Mouse (Mus musculus) monocyte, adult 5-6 weeks (primary cell): Measurements from ENCODE around the gene Grwd1. TPM values are rescaled to one million over a fixed set of nuclear protein-coding genes. Genes with fewer than 3 reads are reported as not detected.

Experiments used
- ATAC-seq: fragments of 153-309, 156-312 bp; replicated peaks from 2 replicates; pipeline ENCODE4 v1.8.0; 2017; ENCODE audit warnings: mild to moderate bottlenecking; ENCODE audit not compliant: low TSS enrichment, insufficient number of reproducible peaks, severe bottlenecking, poor library complexity, low FRiP score
- total RNA-seq: library from RNA; stranded (forward); fragments of 200-1000, 200-491, 200-594 nt; gene quantifications from 3 replicates; pipeline ENCODE4 v1.2.3, GENCODE M21; 2017

Grwd1 gene
- total RNA-seq, 1 experiment from 2014 or later = 6.7 TPM

DNA sequence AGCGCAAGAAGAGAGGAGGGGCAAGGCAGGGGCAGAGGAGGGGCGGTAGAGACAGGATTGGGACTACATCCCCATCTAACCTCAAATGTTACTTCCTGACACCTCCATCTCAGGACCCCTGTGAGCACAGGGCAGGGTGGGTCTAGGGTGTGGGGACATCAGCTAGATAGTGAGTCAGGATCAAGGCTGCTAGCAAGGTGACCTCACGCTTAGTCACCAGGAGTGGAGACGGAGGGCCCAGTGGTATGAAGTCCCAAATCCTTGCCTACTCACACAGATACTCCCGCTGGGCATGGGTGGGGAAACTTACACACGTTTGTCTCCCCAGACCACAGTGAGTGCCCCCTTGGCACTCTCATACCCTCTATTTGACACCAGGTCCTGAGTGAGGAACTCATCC lies 28.2 kb downstream of the Grwd1 start:
- ATAC-seq = no peak

DNA sequence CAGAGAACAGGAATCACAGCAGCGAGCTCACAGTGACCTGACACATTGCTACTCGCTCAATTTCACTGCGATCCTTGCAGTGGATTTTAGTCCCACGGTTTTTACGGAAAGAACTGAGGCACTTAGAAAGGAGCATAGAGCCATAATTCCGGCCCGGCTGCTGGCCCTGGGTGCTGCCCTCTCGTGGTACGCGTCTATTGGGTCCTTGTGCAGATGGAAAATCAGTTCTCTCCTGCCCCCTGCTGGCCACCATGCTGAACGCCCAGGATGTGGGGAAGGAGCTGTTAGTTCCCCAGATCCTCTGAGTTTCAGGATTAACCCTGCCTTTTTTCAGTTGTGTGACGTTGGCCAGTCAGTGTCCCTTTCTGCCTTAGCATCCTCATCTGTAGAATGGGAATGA lies 29.4 kb downstream of the Grwd1 start:
- ATAC-seq = peak; percentile 91

DNA sequence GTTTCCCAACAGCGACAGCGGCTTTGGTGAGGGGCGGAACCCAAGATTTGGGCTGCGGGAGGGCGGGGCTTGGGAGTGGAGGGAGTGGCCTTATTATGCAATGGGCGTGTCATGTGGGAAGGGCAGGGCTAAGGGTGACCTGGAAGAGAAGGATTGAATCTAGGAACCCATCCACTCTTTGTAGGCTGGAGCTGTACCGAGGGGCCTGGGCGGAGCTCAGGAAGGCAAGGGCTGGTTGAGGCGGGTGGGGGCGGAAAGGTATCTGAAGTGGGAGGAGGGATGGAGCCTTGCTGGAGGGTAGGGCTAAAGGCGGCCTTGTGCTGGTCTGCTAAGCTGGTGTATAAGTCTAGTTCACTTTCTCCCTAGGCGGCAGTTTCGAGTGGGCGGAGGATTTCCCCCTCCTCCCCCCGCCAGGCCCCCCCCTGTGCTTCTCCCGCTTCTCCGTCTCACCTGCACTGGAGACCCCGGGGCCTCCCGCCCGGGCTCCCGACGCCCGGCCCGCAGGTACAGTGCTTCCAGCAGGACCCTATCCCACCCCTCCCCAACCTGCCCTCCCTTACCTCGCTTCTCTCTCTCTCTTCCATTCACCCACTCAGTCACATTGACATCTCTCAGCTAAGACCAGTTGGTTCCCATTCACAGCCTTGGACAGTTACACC lies 30.1 kb downstream of the Grwd1 start:
- ATAC-seq = peak; percentile 37

GRCm38 (mm10) chr7:45800001-45800400 lies 30.7 kb downstream of the Grwd1 start:
- ATAC-seq = no peak

DNA sequence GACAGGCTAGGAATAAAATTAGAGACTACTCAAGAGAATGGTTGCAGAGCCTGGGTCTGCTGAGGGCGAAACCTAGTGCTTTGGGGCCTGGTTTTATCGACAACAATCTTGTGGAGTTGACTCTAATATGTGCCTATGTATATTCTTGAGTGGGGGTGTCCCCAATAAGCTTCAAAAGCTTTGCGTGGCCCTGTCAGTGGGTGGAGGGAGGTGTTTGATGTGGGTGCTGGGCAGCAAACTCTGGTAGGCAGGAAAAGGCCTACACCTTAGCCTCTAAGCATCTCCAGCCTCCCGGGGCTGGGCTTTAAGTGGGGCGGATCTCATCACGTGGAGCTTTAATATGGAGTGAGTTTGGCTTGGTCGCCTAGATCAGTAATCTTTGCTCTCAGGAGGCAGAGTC lies 31.8 kb downstream of the Grwd1 start:
- no peak for ATAC-seq

DNA sequence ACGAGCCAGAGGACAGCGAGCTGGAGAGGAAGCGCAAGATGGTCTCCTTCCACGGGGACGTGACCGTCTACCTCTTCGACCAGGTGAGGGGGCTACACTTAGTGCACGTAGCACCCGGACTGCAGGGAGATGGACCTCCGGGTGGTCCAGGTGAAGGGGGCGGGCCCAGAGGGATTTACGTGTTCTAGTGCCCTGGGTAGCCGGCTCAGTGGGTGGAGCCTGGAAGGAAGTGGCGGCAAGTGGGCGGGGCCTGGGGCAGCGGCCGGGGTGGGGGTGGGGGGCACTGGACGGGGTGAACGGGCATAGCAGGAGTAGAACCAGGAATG lies 32.3 kb downstream of the Grwd1 start:
- ATAC-seq = no peak

GRCm38 (mm10) chr7:45797661-45798510 lies 32.9 kb downstream of the Grwd1 start:
- no peak for ATAC-seq

DNA sequence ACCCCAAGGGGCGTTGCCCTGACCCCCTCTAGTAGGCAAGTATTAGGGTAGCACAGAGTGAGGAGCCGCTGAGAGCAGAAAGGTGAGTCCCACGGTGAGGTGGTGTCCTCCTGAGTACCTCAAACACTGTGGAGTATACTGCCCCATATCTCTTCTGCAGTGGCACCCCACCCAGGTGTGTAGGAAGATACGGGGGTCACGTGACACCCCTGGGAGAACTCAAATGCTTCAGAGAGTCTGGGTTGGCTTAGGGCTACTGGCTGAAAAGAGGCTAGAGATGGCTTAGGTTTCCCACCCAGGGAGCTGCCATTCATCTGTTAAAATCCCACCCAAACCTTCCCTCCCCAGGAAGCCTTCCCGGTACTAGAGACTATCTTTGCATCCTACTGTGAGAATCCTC lies 33.8 kb downstream of the Grwd1 start:
- ATAC-seq = no peak

GRCm38 (mm10) chr7:45794971-45795370 lies 35.8 kb downstream of the Grwd1 start:
- no peak for ATAC-seq

- ATAC-seq = no peak
Observed at GRCm38 (mm10) chr7:45793969-45794585, 36.7 kb downstream of the Grwd1 start.

DNA sequence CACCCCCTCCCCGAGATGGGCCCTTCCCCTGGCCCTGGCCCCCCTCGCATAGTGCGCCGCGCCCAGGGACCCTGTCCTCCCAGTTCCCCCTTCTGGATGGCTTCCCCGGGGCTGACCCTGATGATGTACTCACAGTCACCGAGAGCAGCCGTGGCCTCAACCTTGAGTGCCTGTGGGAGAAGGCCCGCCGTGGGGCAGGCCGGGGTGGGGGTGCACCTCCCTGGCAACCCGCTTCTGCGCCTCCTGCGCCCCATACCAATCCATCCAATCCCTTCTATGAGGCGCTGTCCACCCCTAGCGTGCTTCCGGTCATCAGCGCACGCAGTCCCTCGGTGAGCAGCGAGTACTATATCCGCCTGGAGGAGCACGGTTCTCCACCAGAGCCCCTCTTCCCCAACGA lies 37.5 kb downstream of the Grwd1 start:
- no peak for ATAC-seq

- no peak for ATAC-seq
Observed at GRCm38 (mm10) chr7:45791756-45792490, 38.8 kb downstream of the Grwd1 start.

DNA sequence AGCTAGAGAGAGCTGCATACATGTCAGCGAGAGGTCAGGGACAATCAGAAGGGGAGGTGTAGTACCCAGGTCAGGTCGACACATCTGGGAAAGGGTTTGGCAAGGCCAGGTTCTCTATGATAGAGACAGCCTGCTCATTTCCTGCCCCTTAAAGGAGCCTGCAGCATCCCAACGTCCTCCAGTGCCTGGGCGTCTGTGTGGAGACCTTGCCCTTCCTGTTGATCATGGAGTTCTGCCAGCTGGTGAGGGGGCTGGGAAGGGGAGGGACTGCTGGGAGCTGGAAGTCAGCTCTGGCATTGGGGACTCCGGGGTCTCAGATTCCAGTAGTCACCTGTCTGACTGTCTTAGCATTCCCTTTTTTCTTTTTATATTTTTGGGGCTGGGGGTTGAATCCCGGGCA lies 40.0 kb downstream of the Grwd1 start:
- no peak for ATAC-seq

DNA sequence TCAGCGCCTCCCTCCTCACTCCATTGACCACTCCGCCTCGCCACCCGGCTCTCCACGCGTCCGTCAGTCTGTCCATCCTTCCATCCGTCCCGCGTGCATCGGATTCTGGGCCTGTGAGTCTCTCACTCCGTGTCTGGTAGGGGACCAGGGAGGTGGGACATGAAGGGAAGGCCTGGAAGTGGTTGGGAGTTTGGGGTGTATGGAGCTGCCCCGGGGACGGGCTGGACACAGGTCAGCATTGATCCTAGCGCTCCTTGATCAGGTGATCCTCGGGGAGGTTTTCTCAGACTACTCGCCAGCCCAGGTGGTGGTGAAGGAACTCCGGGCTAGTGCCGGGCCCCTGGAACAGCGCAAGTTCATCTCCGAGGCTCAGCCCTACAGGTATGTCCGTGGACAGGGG lies 43.1 kb downstream of the Grwd1 start:
- ATAC-seq = no peak

DNA sequence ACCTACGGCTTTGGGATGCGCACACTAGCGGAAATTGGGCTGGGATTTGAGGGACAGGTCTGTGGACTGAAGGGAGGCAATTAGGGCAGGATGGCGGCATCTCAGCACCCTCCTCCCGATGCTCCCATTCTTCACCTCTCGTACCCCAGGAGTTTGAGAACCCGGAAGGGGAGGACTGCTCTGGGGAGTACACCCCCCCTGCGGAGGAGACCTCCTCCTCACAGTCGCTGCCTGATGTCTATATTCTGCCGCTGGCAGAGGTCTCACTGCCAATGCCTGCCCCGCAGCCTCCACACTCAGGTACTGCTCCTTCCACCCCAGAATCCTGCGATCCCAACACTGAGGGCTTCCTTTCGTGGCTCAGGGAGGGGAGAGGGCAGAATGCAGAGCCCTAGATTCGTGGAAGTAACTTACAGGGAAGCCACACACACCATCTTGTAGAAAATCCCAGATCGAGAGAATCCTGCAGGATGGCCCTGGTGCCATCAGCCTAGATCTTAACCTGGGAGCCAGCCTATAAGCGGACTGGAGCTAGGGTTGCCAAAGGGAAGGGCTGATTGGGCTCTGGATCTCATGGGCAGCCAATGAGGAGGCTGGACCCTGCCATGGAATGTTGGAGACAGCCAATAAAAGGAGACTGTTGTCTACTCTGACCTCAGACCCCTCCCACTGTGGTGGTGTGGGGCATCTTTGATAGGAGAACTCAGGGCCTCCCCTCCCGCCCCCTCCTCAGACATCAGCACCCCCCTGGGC lies 43.9 kb downstream of the Grwd1 start:
- no peak for ATAC-seq

DNA sequence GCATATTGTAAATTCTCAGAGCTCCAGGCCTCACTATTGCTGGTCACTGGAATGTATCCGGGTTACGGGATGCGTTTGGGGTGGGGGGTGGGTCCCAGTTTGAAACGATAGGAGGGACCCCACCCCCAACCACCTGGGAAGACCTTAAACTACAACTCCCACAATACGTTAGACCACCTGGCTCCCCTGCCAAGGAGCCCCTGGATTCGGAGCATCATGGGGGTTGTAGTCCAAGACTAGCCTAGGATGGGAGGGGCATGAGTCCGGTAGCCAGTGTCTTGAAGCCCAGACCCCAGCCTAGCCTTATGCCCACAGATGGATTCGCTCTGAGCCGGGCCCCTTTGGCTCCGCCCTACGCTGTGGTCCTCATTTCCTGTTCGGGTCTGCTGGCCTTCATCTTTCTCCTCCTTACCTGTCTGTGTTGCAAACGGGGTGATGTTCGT lies 44.6 kb downstream of the Grwd1 start:
- ATAC-seq = no peak

- ATAC-seq = no peak
Observed at GRCm38 (mm10) chr7:45785388-45786135, 45.2 kb downstream of the Grwd1 start.
